Mouse (Mus musculus): Measurements from ENCODE around the gene Crybg2. TPM values are rescaled to one million over a fixed set of nuclear protein-coding genes. Genes with fewer than 3 reads are reported as not detected.
A peak's percentile ranks its signal among the peaks of the same experiment; 100 is the strongest.

The Crybg2 gene
- polyA plus RNA-seq, 1 experiment from 2014 or later, result 4.6 TPM

GRCm38 (mm10) chr4:134061944-134062446 is 1.4 kb downstream of the Crybg2 start:
- no peaks in the 10 kb centered on the region for H3K9me3 ChIP-seq
- no peak overlapping the region for H3K4me3 ChIP-seq
- H3K4me2 ChIP-seq, result no peak overlapping the region
- 63% methylated on average over 8 of the region's 8 CpGs for WGBS
- ATAC-seq (ENCODE audit: low FRiP score, low read depth), result no peak
- no peak overlapping the region for H3K9ac ChIP-seq
- peaks cover 13% of the 10 kb centered on the region for H3K27me3 ChIP-seq
- H3K36me3 ChIP-seq, result no peaks in the 10 kb centered on the region
- no peaks in the 10 kb centered on the region for H3K4me1 ChIP-seq (replicated peaks)
- H3K27ac ChIP-seq (replicated peaks), result no peak overlapping the region

DNA sequence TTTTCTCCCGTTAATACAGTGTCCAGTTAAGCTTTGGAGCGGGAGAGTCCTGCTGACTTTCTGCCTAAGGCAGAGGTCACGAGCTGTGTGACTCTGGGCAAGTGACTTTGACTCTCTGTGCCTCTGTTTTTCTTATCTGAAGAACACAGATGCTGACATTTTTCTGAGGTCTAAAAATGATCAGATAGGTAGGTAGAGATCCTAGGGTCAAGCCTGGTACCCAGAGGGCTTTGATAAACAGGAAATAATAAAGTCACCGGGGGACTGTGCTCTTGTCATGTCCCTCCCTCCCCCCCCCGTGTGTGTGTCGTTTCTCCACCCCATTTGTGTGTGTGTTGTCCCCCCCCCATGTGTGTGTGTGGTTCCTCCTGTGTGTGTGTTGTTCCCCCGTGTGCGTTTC is 1.9 kb downstream of the Crybg2 start:
- H3K27me3 ChIP-seq, result peaks cover 13% of the 10 kb centered on the region
- no peak overlapping the region for H3K27ac ChIP-seq (replicated peaks)
- no peak for ATAC-seq (ENCODE audit: low FRiP score, low read depth)

DNA sequence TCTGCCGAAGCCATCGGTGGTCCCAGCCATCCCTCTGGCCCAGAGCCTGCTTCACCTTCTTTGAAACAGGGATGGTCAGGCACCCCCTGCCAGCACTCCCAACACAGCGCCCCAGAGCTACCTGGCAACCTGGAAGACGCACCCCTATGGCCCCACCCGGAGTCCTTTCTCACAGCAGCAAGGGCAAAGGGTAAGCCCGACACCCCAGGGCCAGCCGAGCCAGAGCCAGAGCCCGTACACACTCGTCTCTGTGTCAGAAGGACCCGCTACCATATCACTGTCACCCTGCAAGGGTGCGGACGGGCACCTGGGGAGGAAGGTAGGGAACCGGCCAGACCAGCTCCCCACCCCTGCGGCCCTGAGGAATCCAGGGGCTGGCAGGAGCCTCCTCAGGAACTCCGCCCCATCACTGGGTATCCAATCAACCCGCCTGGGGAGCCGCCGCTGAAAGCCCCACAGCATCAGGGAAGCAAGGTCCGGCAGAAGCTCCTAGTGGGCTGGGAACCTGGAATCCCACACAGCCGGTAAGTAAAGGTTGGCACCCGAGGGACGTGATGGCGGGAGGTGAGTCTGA is 4.9 kb downstream of the Crybg2 start:
- ATAC-seq (ENCODE audit: low FRiP score, low read depth), result no peak
- H3K9ac ChIP-seq, result no peak overlapping the region
- no peaks in the 10 kb centered on the region for H3K9me3 ChIP-seq
- H3K27ac ChIP-seq (replicated peaks), result no peak overlapping the region
- 26% methylated on average over 23 of the region's 23 CpGs for WGBS
- no peak overlapping the region for H3K4me2 ChIP-seq
- H3K36me3 ChIP-seq, result no peaks in the 10 kb centered on the region
- H3K4me1 ChIP-seq (replicated peaks), result no peaks in the 10 kb centered on the region
- H3K4me3 ChIP-seq, result no peak overlapping the region
- peaks cover 13% of the 10 kb centered on the region for H3K27me3 ChIP-seq

More for the DNA sequence above, 1.9 kb downstream of the Crybg2 start:
- H3K9me3 ChIP-seq, result no peaks in the 10 kb centered on the region
- no peak overlapping the region for H3K9ac ChIP-seq
- 78% methylated on average over 8 of the region's 8 CpGs for WGBS
- no peaks in the 10 kb centered on the region for H3K36me3 ChIP-seq
- H3K4me1 ChIP-seq (replicated peaks), result no peaks in the 10 kb centered on the region
- no peak overlapping the region for H3K4me2 ChIP-seq
- H3K4me3 ChIP-seq, result no peak overlapping the region

GRCm38 (mm10) chr4:134067383-134067782 is 6.8 kb downstream of the Crybg2 start:
- Histone ChIP-seq H3K9me3 (no peaks in the 10 kb centered on the region), H3K36me3 (no peaks in the 10 kb centered on the region)
- 93% methylated on average over 8 of the region's 8 CpGs for WGBS

DNA sequence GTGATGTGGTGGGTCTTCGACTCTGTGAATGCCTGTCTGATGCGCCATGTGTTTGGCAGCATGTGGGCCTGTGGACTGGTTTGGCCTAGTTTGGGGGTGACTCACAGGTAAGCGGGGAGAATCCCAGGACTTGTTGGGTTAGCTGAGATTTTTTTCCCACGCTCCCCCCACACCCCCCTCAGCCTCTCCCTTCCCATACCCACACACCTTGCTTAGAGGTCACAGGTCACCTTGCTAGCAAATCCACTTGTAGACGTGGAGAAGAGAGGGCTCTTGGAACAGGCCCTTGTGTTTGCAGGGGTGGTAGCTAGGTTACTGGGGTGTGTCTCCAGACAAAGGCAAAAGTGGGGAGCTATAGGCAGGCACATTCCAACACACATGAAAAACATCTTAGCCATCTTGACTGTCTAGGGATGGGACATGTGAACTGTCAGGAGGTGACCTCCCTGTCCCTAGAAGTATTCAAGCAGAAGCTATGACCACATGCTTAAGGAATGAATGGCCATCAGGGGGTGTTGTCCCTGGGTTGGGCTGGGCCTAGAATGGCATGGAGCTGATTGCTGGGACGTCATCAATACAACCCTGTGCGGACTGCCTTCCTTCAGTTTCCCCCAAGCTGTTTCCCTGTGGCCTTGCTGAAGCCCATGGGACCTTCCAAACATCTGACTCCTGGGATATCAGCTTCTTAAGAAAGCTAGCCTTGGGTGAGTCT is 7.4 kb downstream of the Crybg2 start:
- ATAC-seq (ENCODE audit: low FRiP score, low read depth), result no peak
- Histone ChIP-seq H3K27me3 (peaks cover 13% of the 10 kb centered on the region), H3K9ac (no peak overlapping the region), H3K9me3 (no peaks in the 10 kb centered on the region), H3K36me3 (no peaks in the 10 kb centered on the region), H3K4me1 (replicated peaks) (no peaks in the 10 kb centered on the region), H3K4me3 (no peak overlapping the region), H3K27ac (replicated peaks) (no peak overlapping the region), H3K4me2 (no peak overlapping the region)
- 85% methylated on average over 7 of the region's 7 CpGs for WGBS

More at GRCm38 (mm10) chr4:134067383-134067782, 6.8 kb downstream of the Crybg2 start:
- Histone ChIP-seq H3K4me1 (replicated peaks) (no peaks in the 10 kb centered on the region), H3K9ac (no peak overlapping the region), H3K27ac (replicated peaks) (no peak overlapping the region), H3K4me2 (no peak overlapping the region), H3K4me3 (no peak overlapping the region), H3K27me3 (peaks cover 13% of the 10 kb centered on the region)
- no peak for ATAC-seq (ENCODE audit: low FRiP score, low read depth)

- no peak overlapping the region for H3K4me3 ChIP-seq
- H3K27me3 ChIP-seq, result peaks cover 13% of the 10 kb centered on the region
- ATAC-seq (ENCODE audit: low FRiP score, low read depth), result no peak
- no peak overlapping the region for H3K9ac ChIP-seq
- H3K4me1 ChIP-seq (replicated peaks), result no peaks in the 10 kb centered on the region
- H3K4me2 ChIP-seq, result no peak overlapping the region
- 90% methylated on average over 4 of the region's 4 CpGs for WGBS
- H3K27ac ChIP-seq (replicated peaks), result no peak overlapping the region
- no peaks in the 10 kb centered on the region for H3K9me3 ChIP-seq
- no peaks in the 10 kb centered on the region for H3K36me3 ChIP-seq
Observed at GRCm38 (mm10) chr4:134068793-134069580, 8.4 kb downstream of the Crybg2 start.

DNA sequence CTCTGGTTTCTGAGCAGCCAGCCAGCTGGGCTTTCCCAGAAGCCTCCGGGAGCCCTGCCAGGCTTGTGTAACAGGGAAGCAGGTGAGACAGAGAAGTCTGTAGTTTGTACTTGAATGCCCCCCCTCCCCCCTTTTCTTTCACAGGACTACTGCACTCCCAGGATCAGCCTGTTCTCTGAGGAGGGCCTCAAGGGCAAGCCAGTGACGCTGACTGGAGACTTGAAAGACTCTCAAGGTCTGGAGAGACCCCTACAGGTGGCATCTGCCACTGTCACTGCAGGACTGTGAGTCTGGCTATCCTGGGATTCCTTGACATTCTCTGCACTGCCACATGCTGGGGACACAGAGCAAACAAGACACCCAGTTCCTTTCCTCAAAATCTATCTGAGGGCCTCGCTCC is 18.1 kb downstream of the Crybg2 start:
- WGBS, result 20% methylated on average over 3 of the region's 3 CpGs
- Histone ChIP-seq H3K27me3 (peaks cover 15% of the 10 kb centered on the region; the same call in 1 of the 2 replicates), H3K4me3 (no peak overlapping the region), H3K4me2 (no peak overlapping the region), H3K36me3 (no peaks in the 10 kb centered on the region), H3K4me1 (replicated peaks) (peaks cover 8% of the 10 kb centered on the region), H3K27ac (replicated peaks) (no peak overlapping the region), H3K9me3 (no peaks in the 10 kb centered on the region), H3K9ac (no peak overlapping the region)
- ATAC-seq (ENCODE audit: low FRiP score, low read depth), result peak; percentile 75

- H3K27me3 ChIP-seq, result peaks cover 15% of the 10 kb centered on the region; the same call in 1 of the 2 replicates
- ATAC-seq (ENCODE audit: low FRiP score, low read depth), result no peak
- 92% methylated on average over 4 of the region's 4 CpGs for WGBS
Observed at GRCm38 (mm10) chr4:134080674-134081073, 20.1 kb downstream of the Crybg2 start.

GRCm38 (mm10) chr4:134081730-134082386 is 21.2 kb downstream of the Crybg2 start:
- peaks cover 8% of the 10 kb centered on the region for H3K4me1 ChIP-seq (replicated peaks)
- ATAC-seq (ENCODE audit: low FRiP score, low read depth), result peak; percentile 85
- no peaks in the 10 kb centered on the region for H3K9me3 ChIP-seq
- WGBS, result under 1% methylated on average over 41 of the region's 41 CpGs
- peak overlapping the region; percentile 49 for H3K4me3 ChIP-seq
- H3K4me2 ChIP-seq, result peak overlapping the region; percentile 78
- H3K36me3 ChIP-seq, result no peaks in the 10 kb centered on the region
- H3K9ac ChIP-seq, result peak overlapping the region; percentile 37
- H3K27me3 ChIP-seq, result peaks cover 15% of the 10 kb centered on the region; the same call in 1 of the 2 replicates
- no peak overlapping the region for H3K27ac ChIP-seq (replicated peaks)

More at GRCm38 (mm10) chr4:134080674-134081073, 20.1 kb downstream of the Crybg2 start:
- no peak overlapping the region for H3K4me3 ChIP-seq
- H3K9ac ChIP-seq, result no peak overlapping the region
- H3K4me1 ChIP-seq (replicated peaks), result peaks cover 8% of the 10 kb centered on the region
- H3K9me3 ChIP-seq, result no peaks in the 10 kb centered on the region
- H3K27ac ChIP-seq (replicated peaks), result no peak overlapping the region
- H3K36me3 ChIP-seq, result no peaks in the 10 kb centered on the region
- H3K4me2 ChIP-seq, result no peak overlapping the region

- WGBS, result 16% methylated on average over 7 of the region's 7 CpGs
- Histone ChIP-seq H3K36me3 (no peaks in the 10 kb centered on the region), H3K4me2 (peak overlapping the region; percentile 78), H3K9me3 (no peaks in the 10 kb centered on the region), H3K27ac (replicated peaks) (no peak overlapping the region), H3K4me3 (peak overlapping the region; percentile 49), H3K4me1 (replicated peaks) (peaks cover 8% of the 10 kb centered on the region), H3K9ac (no peak overlapping the region), H3K27me3 (peaks cover 15% of the 10 kb centered on the region; the same call in 1 of the 2 replicates)
- ATAC-seq (ENCODE audit: low FRiP score, low read depth), result no peak
Observed at GRCm38 (mm10) chr4:134082460-134082859, 21.8 kb downstream of the Crybg2 start.

- Histone ChIP-seq H3K4me3 (no peak overlapping the region), H3K27me3 (peaks cover 15% of the 10 kb centered on the region; the same call in 1 of the 2 replicates), H3K27ac (replicated peaks) (no peak overlapping the region), H3K9ac (no peak overlapping the region), H3K4me1 (replicated peaks) (peaks cover 8% of the 10 kb centered on the region), H3K4me2 (no peak overlapping the region), H3K9me3 (no peaks in the 10 kb centered on the region), H3K36me3 (no peaks in the 10 kb centered on the region)
- WGBS, result 93% methylated on average over 4 of the region's 4 CpGs
- ATAC-seq (ENCODE audit: low FRiP score, low read depth), result no peak
Observed at GRCm38 (mm10) chr4:134084999-134085398, 24.4 kb downstream of the Crybg2 start.
